Mouse (Mus musculus) heart, postnatal 4 days (tissue): ENCODE measurements at regions not wholly inside any gene's neighbourhood (a gene's known extent, or its start where the extent isn't known, plus 50 kb on each side); places are given as distances from the start of the nearest gene placed in this dataset.
A peak's percentile ranks its signal among the peaks of the same experiment; 100 is the strongest.

Experiments
- DNase-seq: peaks from one replicate; pipeline ENCODE4 v3.0.0; 2021

GRCm38 (mm10) chr5:97656167-97656924, 199.5 kb upstream of the Gk2 start:
- no peak for DNase-seq

- DNase-seq = no peak
These were observed 198.4 kb upstream of the Gk2 start for GRCm38 (mm10) chr5:97655266-97655665.

- no peak for DNase-seq
These were observed 197.6 kb upstream of the Gk2 start for GRCm38 (mm10) chr5:97654414-97654813.

- DNase-seq = no peak
These were observed 185.4 kb upstream of the Gk2 start for GRCm38 (mm10) chr5:97642251-97642650.

- DNase-seq = no peak
These were observed 184.8 kb upstream of the Gk2 start for GRCm38 (mm10) chr5:97641646-97642045.

- no peak for DNase-seq
These were observed 179.5 kb upstream of the Gk2 start for GRCm38 (mm10) chr5:97636357-97636756.

GRCm38 (mm10) chr5:97633766-97634165, 176.9 kb upstream of the Gk2 start:
- no peak for DNase-seq

- DNase-seq = no peak
These were observed 176.0 kb upstream of the Gk2 start for GRCm38 (mm10) chr5:97632791-97633190.

- DNase-seq = no peak
These were observed 168.4 kb upstream of the Gk2 start for GRCm38 (mm10) chr5:97625200-97625599.

- DNase-seq = no peak
These were observed 163.1 kb upstream of the Gk2 start for GRCm38 (mm10) chr5:97619890-97620289.

GRCm38 (mm10) chr5:97618411-97618810, 161.6 kb upstream of the Gk2 start:
- no peak for DNase-seq

GRCm38 (mm10) chr5:97602176-97602575, 145.4 kb upstream of the Gk2 start:
- peak; percentile 31 for DNase-seq

GRCm38 (mm10) chr5:97601384-97601783, 144.6 kb upstream of the Gk2 start:
- DNase-seq = no peak

GRCm38 (mm10) chr5:97598741-97599140, 141.9 kb upstream of the Gk2 start:
- no peak for DNase-seq

GRCm38 (mm10) chr5:97595916-97596315, 139.1 kb upstream of the Gk2 start:
- DNase-seq = no peak

GRCm38 (mm10) chr5:97594081-97594480, 137.3 kb upstream of the Gk2 start:
- no peak for DNase-seq

GRCm38 (mm10) chr5:97582509-97582908, 125.7 kb upstream of the Gk2 start:
- no peak for DNase-seq

GRCm38 (mm10) chr5:97565486-97565885, 108.7 kb upstream of the Gk2 start:
- DNase-seq = no peak

GRCm38 (mm10) chr5:97563724-97564123, 106.9 kb upstream of the Gk2 start:
- no peak for DNase-seq

- DNase-seq = no peak
These were observed 97.5 kb upstream of the Gk2 start for GRCm38 (mm10) chr5:97554274-97554673.

- peak; percentile 24 for DNase-seq
These were observed 96.3 kb upstream of the Gk2 start for GRCm38 (mm10) chr5:97553122-97553521.

- DNase-seq = no peak
These were observed 80.9 kb upstream of the Gk2 start for GRCm38 (mm10) chr5:97537492-97538257.

- DNase-seq = no peak
These were observed 76.9 kb upstream of the Gk2 start for GRCm38 (mm10) chr5:97533733-97534132.

- no peak for DNase-seq
These were observed 70.7 kb upstream of the Gk2 start for GRCm38 (mm10) chr5:97527555-97527954.
